In genomic region chr16:36640993-36641392, GRCm38 (mm10) we compare ENCODE assay signal across 22 mouse cellular contexts. TPM values are rescaled to one million over a fixed set of nuclear protein-coding genes. Genes with fewer than 3 reads are reported as not detected.
DNase-seq lines count a peak whose midpoint lies in the region; ATAC-seq and TF ChIP-seq lines count a peak whose summit lies in the region.
"Had no signal": no experiment of that assay in that cellular context is flagged by ENCODE, and none has a peak within 500 bp of the region (broad histone marks: within the 10 kb centered on the region; RNA-seq: fewer than 3 reads in every experiment).

No protein-coding gene starts in this region.

- H3K27me3 ChIP-seq in heart, embryonic 12.5 days (replicated peaks): no peaks in the 10 kb centered on the region
- H3K27me3 ChIP-seq: forebrain, embryonic 13.5 days; heart, embryonic 13.5 days; hindbrain, embryonic 12.5 days had no signal

- H3K9ac ChIP-seq in heart, embryonic 12.5 days: no peak overlapping the region
- H3K9ac ChIP-seq: forebrain, embryonic 13.5 days; forebrain, postnatal 0 days; heart, embryonic 13.5 days; hindbrain, embryonic 12.5 days had no signal

- peak; percentile 7 to 27 for DNase-seq in heart, adult 18-20 months
- peak; percentile 26 for DNase-seq in layer of hippocampus, adult 9-11 months
- DNase-seq in layer of hippocampus, postnatal 14 days (ENCODE audit: low spot score in 2 of 2): no peak
- DNase-seq in kidney, postnatal 14 days: no peak
- DNase-seq: adrenal gland, postnatal 10 days; cerebellum, adult 18-20 months; cerebellum, postnatal 10 days; forebrain, postnatal 0 days; gastrocnemius, postnatal 14 days had no signal

- H3K4me1 ChIP-seq in heart, embryonic 12.5 days (replicated peaks): no peaks in the 10 kb centered on the region
- peaks cover 57% of the 10 kb centered on the region for H3K4me1 ChIP-seq in bone marrow macrophage, adult 2 months (ENCODE audit: control insufficient read depth, insufficient read depth, low read length)
- H3K4me1 ChIP-seq: embryonic facial prominence, embryonic 10.5 days; forebrain, embryonic 13.5 days; heart, embryonic 13.5 days; hindbrain, embryonic 12.5 days had no signal

- no peak overlapping the region for H3K27ac ChIP-seq in heart, embryonic 12.5 days (ENCODE audit: poor library complexity, severe bottlenecking)
- peak overlapping the region; percentile 16 for H3K27ac ChIP-seq in bone marrow macrophage, adult 2 months (ENCODE audit: insufficient read depth, low read depth, low read length)
- H3K27ac ChIP-seq: embryonic facial prominence, embryonic 10.5 days; forebrain, embryonic 13.5 days; heart, embryonic 13.5 days; hindbrain, embryonic 12.5 days had no signal

- TF ChIP-seq CTCF in bone marrow macrophage, adult 2 months (IDR thresholded peaks at IDR 0.05; ENCODE audit: low read depth, low read length): no peak

- no peak overlapping the region for H3K4me2 ChIP-seq in heart, embryonic 12.5 days
- H3K4me2 ChIP-seq: forebrain, embryonic 13.5 days; heart, embryonic 13.5 days; hindbrain, embryonic 12.5 days had no signal

- WGBS in heart, embryonic 12.5 days: 67% methylated on average over 5 of the region's 5 CpGs

- no peak overlapping the region for H3K4me3 ChIP-seq in heart, embryonic 12.5 days
- H3K4me3 ChIP-seq in bone marrow macrophage, adult 2 months (ENCODE audit: insufficient read depth, low read length): no peak overlapping the region
- H3K4me3 ChIP-seq: embryonic facial prominence, embryonic 10.5 days; forebrain, embryonic 13.5 days; heart, embryonic 13.5 days; hindbrain, embryonic 12.5 days had no signal

- TF ChIP-seq POLR2A in bone marrow macrophage, adult 2 months (IDR thresholded peaks at IDR 0.05; ENCODE audit: borderline replicate concordance, low read depth, low read length): no peak

- H3K36me3 ChIP-seq in heart, embryonic 12.5 days: no peaks in the 10 kb centered on the region
- H3K36me3 ChIP-seq: embryonic facial prominence, embryonic 10.5 days; heart, embryonic 13.5 days; hindbrain, embryonic 12.5 days had no signal

- H3K9me3 ChIP-seq in heart, embryonic 12.5 days (replicated peaks): peaks cover 4% of the 10 kb centered on the region; the same call in 1 of the 2 replicates
- H3K9me3 ChIP-seq: embryonic facial prominence, embryonic 10.5 days; hindbrain, embryonic 12.5 days had no signal

- ATAC-seq in heart, embryonic 12.5 days (ENCODE audit: insufficient number of reproducible peaks, low FRiP score): no peak
- 0 out of 2 replicates have a peak, but pooled peaks have one; percentile 11 for ATAC-seq in monocyte, adult 5-6 weeks (replicated peaks; ENCODE audit: insufficient number of reproducible peaks, low FRiP score, low TSS enrichment, poor library complexity, severe bottlenecking)
- ATAC-seq in cerebellum, adult (ENCODE audit: insufficient number of reproducible peaks, low FRiP score, low TSS enrichment): no peak
- ATAC-seq: forebrain, embryonic 13.5 days; forebrain, postnatal 0 days; hindbrain, embryonic 16.5 days; inflammation-experienced regulatory T-cells, adult 6 months; intestine, postnatal 0 days had no signal

RNA-seq across cellular contexts. Expression of gene Cd86, which starts 24.9 kb away (rescaled TPM):
- 1 to 10 TPM in 1 of 2 experiments, under 1 TPM in 1; 0.87 to 1.8 TPM for total RNA-seq in heart, adult 18-20 months (2021)
- 0.48 and 0.72 TPM in 2 replicates for polyA plus RNA-seq in heart, embryonic 12.5 days (2016; fragmentation: Nextera tagmentation; extraction: Ambion mirVana)
- 1 to 10 TPM; 1.7 to 2.1 TPM for total RNA-seq in layer of hippocampus, postnatal 14 days (2021)
- polyA plus RNA-seq in bone marrow macrophage, adult 2 months (2012; ENCODE audit: insufficient read depth, insufficient read length, missing spikeins): 29.1 and 31.7 TPM in 2 replicates
- total RNA-seq in monocyte, adult 5-6 weeks (2017): 63.3 to 72.4 TPM (median 72.1 TPM) in 3 replicates
- polyA plus RNA-seq: C2C12 had no signal

RNA-seq across cellular contexts. Expression of gene Ildr1, which starts 52.8 kb away (rescaled TPM):
- total RNA-seq in heart, adult 18-20 months (2021): under 1 TPM in 1 of 2 experiments, not detected in 1; 0.44 TPM
- polyA plus RNA-seq in heart, embryonic 12.5 days (2016; fragmentation: Nextera tagmentation; extraction: Ambion mirVana): 0.09 TPM in 1 of 2 replicates, not detected in the other
- total RNA-seq in layer of hippocampus, postnatal 14 days (2021): under 1 TPM; 0.18 to 0.45 TPM
- polyA plus RNA-seq in bone marrow macrophage, adult 2 months (2012; ENCODE audit: insufficient read depth, insufficient read length, missing spikeins): not detected in 2 replicates
- 2.0 to 2.3 TPM in 2 of 3 replicates, not detected in the other for total RNA-seq in monocyte, adult 5-6 weeks (2017)
- polyA plus RNA-seq: C2C12; forebrain, embryonic 13.5 days; heart, postnatal 0 days had no signal

Comparison
In these comparisons a context has a peak if more than half of its experiments do, and no peak if none do; other contexts are left out.
1. DNase-seq: peak in heart, adult 18-20 months (2 of 2) and layer of hippocampus, adult 9-11 months (single experiment); none in layer of hippocampus, postnatal 14 days (0 of 2) and kidney, postnatal 14 days (single experiment).
2. RNA of gene Cd86, which starts 24.9 kb away (total RNA-seq): 63.3 to 72.4 TPM in monocyte, adult 5-6 weeks; 1.7 to 2.1 TPM in layer of hippocampus, postnatal 14 days and 0.87 to 1.8 TPM in heart, adult 18-20 months; every median in the first group is over 10 times any median in the second.